Comparison of ENCODE assay signal across 8 mouse cellular contexts in genomic region chr1:36071176-36071575, GRCm38 (mm10). TPM values are rescaled to one million over a fixed set of nuclear protein-coding genes. Genes with fewer than 3 reads are reported as not detected.
DNase-seq lines count a peak whose midpoint lies in the region; ATAC-seq and TF ChIP-seq lines count a peak whose summit lies in the region.

No protein-coding gene starts in this region.

- no peak overlapping the region for H3K27ac ChIP-seq in heart, embryonic 14.5 days (replicated peaks in 1 of 2; ENCODE audit: control insufficient read depth in 1 of 2, insufficient read depth in 1 of 2, low read depth in 2 of 2, low read length in 2 of 2)
- H3K27ac ChIP-seq in ES-Bruce4 (ENCODE audit: insufficient read depth, low read length), result no peak overlapping the region
- H3K27ac ChIP-seq in forebrain, postnatal 0 days (ENCODE audit: low read depth, low read length), result no peak overlapping the region
- no peak overlapping the region for H3K27ac ChIP-seq in midbrain, embryonic 10.5 days (replicated peaks)

- no peak for ATAC-seq in heart, embryonic 14.5 days (ENCODE audit: insufficient number of reproducible peaks, insufficient read depth, low FRiP score, low read depth)
- ATAC-seq in forebrain, postnatal 0 days, result no peak

- no peak for TF ChIP-seq POLR2A in ES-Bruce4 (IDR thresholded peaks at IDR 0.05; ENCODE audit: insufficient read depth, low read length)

- peak overlapping the region in 1 of 2 experiments; percentile 87; a peak in 1 of 4 replicates for H3K4me3 ChIP-seq in heart, embryonic 14.5 days (ENCODE audit: control insufficient read depth in 1 of 2, insufficient read depth in 1 of 2, low read depth in 1 of 2, low read length in 2 of 2)
- H3K4me3 ChIP-seq in ES-Bruce4 (ENCODE audit: low read depth, low read length), result peak overlapping the region; percentile 90
- no peak overlapping the region for H3K4me3 ChIP-seq in forebrain, postnatal 0 days (ENCODE audit: low read depth, low read length)
- peak overlapping the region; percentile 83 for H3K4me3 ChIP-seq in midbrain, embryonic 10.5 days

- peaks cover 43 to 65% of the 10 kb centered on the region in 2 experiments for H3K4me1 ChIP-seq in heart, embryonic 14.5 days (ENCODE audit: control insufficient read depth in 2 of 2, insufficient read depth in 2 of 2, low read length in 2 of 2)
- H3K4me1 ChIP-seq in ES-Bruce4 (ENCODE audit: control insufficient read depth, insufficient read depth, low read length), result peaks cover 9% of the 10 kb centered on the region
- H3K4me1 ChIP-seq in forebrain, postnatal 0 days (ENCODE audit: insufficient read depth), result peaks cover 30% of the 10 kb centered on the region
- H3K4me1 ChIP-seq in midbrain, embryonic 10.5 days, result peaks cover 85% of the 10 kb centered on the region

- H3K9ac ChIP-seq in heart, embryonic 14.5 days (ENCODE audit: low read length), result no peak overlapping the region; the same call in 1 of the 2 replicates
- H3K9ac ChIP-seq in ES-Bruce4 (ENCODE audit: low read depth, poor library complexity, severe bottlenecking), result no peak overlapping the region
- H3K9ac ChIP-seq in forebrain, postnatal 0 days, result no peak overlapping the region

- H3K9me3 ChIP-seq in heart, embryonic 14.5 days (ENCODE audit: control insufficient read depth, low read length), result no peaks in the 10 kb centered on the region
- no peaks in the 10 kb centered on the region for H3K9me3 ChIP-seq in ES-Bruce4 (replicated peaks; ENCODE audit: control insufficient read depth, insufficient read depth, low read length, poor library complexity, severe bottlenecking)
- H3K9me3 ChIP-seq in forebrain, postnatal 0 days (ENCODE audit: low read length), result no peaks in the 10 kb centered on the region
- H3K9me3 ChIP-seq in midbrain, embryonic 10.5 days (replicated peaks), result no peaks in the 10 kb centered on the region

- no peak for DNase-seq in heart, postnatal 14 days
- no peak for DNase-seq in forebrain, postnatal 0 days
- no peak for DNase-seq in midbrain, embryonic 10.5 days (ENCODE audit: low spot score)
- DNase-seq in layer of hippocampus, adult 8-10 months (ENCODE audit: low spot score in 2 of 2), result no peak
- no peak for DNase-seq in frontal cortex, postnatal 10 days (ENCODE audit: low spot score in 2 of 2)
- no peak for DNase-seq in testis, postnatal 14 days (ENCODE audit: low spot score)

- WGBS in heart, embryonic 14.5 days, result 73% methylated on average over 7 of the region's 7 CpGs
- 83% methylated on average over 7 of the region's 7 CpGs for WGBS in forebrain, postnatal 0 days
- 85% methylated on average over 7 of the region's 7 CpGs for WGBS in midbrain, embryonic 10.5 days

- no peak for TF ChIP-seq CTCF in ES-Bruce4 (IDR thresholded peaks at IDR 0.05; ENCODE audit: low read depth, low read length)
- TF ChIP-seq CTCF in forebrain, postnatal 0 days (IDR thresholded peaks at IDR 0.05; ENCODE audit: low read depth), result no peak

- intact Hi-C loops in heart, postnatal 14 days (cut with DNase I), result no loop called here

- peak overlapping the region; percentile 99 for H3K4me2 ChIP-seq in heart, embryonic 14.5 days (ENCODE audit: low read length)
- peak overlapping the region; percentile 73 for H3K4me2 ChIP-seq in forebrain, postnatal 0 days (ENCODE audit: low read depth)

- no peak for TF ChIP-seq EP300 in ES-Bruce4 (IDR thresholded peaks at IDR 0.05; ENCODE audit: insufficient read depth, low read depth, low read length)

- peaks cover 8% of the 10 kb centered on the region for H3K36me3 ChIP-seq in heart, embryonic 14.5 days (ENCODE audit: control insufficient read depth, insufficient read depth, low read length)
- peaks cover 45% of the 10 kb centered on the region for H3K36me3 ChIP-seq in ES-Bruce4 (ENCODE audit: control insufficient read depth, insufficient read depth, low read length, poor library complexity, severe bottlenecking)
- no peaks in the 10 kb centered on the region for H3K36me3 ChIP-seq in forebrain, postnatal 0 days (ENCODE audit: insufficient read depth)
- peaks cover 49% of the 10 kb centered on the region for H3K36me3 ChIP-seq in midbrain, embryonic 10.5 days

- H3K27me3 ChIP-seq in heart, embryonic 14.5 days (ENCODE audit: control insufficient read depth, insufficient read depth, low read length), result no peaks in the 10 kb centered on the region
- no peaks in the 10 kb centered on the region for H3K27me3 ChIP-seq in ES-Bruce4 (ENCODE audit: control insufficient read depth, insufficient read depth, low read length, poor library complexity, severe bottlenecking)
- no peaks in the 10 kb centered on the region for H3K27me3 ChIP-seq in forebrain, postnatal 0 days (ENCODE audit: insufficient read depth, low read length)
- H3K27me3 ChIP-seq in midbrain, embryonic 10.5 days (ENCODE audit: low read depth, poor library complexity, severe bottlenecking), result peaks cover 15% of the 10 kb centered on the region

RNA-seq across cellular contexts. Expression of gene Hs6st1, which starts 3.0 kb away (rescaled TPM):
- polyA plus RNA-seq in heart, embryonic 14.5 days (2014; fragmentation: Nextera tagmentation; extraction: Ambion mirVana), result 11.0 and 15.5 TPM in 2 replicates
- 10 to 100 TPM; 24.8 to 26.4 TPM for total RNA-seq in heart, postnatal 14 days (2021)
- 75.6 and 79.2 TPM in 2 replicates for polyA plus RNA-seq in ES-Bruce4 (2011; ENCODE audit: insufficient read depth, insufficient read length, low read depth, missing spikeins)
- 52.5 and 61.1 TPM in 2 replicates for total RNA-seq in forebrain, postnatal 0 days (2014; rRNA removed)
- polyA plus RNA-seq in forebrain, postnatal 0 days (2015; fragmentation: Nextera tagmentation; extraction: Ambion mirVana), result 13.9 and 16.6 TPM in 2 replicates
- 4.9 and 5.4 TPM in 2 replicates for polyA plus RNA-seq in midbrain, embryonic 10.5 days (2016; fragmentation: Nextera tagmentation; extraction: Ambion mirVana)
- total RNA-seq in layer of hippocampus, adult 8-10 months (2022), result 10 to 100 TPM; 39.0 to 42.6 (median 40.2) TPM
